Mouse (Mus musculus): ENCODE data around the gene Cntrl.

GRCm38 (mm10) chr2:35148806-35149205 is 39.5 kb downstream of the Cntrl start:
- TF ChIP-seq POLR2A (IDR thresholded peaks at IDR 0.05; ENCODE audit: control insufficient read depth, low read depth, low read length), result no peak
- TF ChIP-seq CTCF (IDR thresholded peaks at IDR 0.05; ENCODE audit: control insufficient read depth, insufficient read depth, insufficient replicate concordance, low read depth, low read length), result no peak

Data from testis, adult 2 months (tissue).